Mouse (Mus musculus) liver, adult 2 months (tissue): ENCODE data around the gene Cep97.

ENCODE experiments used
- CTCF ChIP-seq: fragments of 200-500 bp; IDR thresholded peaks from 2 replicates; pipeline ENCODE4 v1.5.1; 2011; ENCODE audit warnings: low read depth, low read length, control low read depth
- POLR2A ChIP-seq: fragments of 200-500 bp; IDR thresholded peaks from 2 replicates; pipeline ENCODE4 v1.6.1; 2011; ENCODE audit warnings: low read length, control low read depth; ENCODE audit not compliant: insufficient read depth; ENCODE audit errors: extremely low read depth

- no peak for TF ChIP-seq POLR2A
- no peak for TF ChIP-seq CTCF
Observed at GRCm38 (mm10) chr16:55950462-55950861, 15.8 kb upstream of the Cep97 start.
